Mouse (Mus musculus): ENCODE results near the gene Rnf183.

The Rnf183 gene

GRCm38 (mm10) chr4:62379724-62380381 lies 55.2 kb downstream of the Rnf183 start:
- no peak for DNase-seq
